Mouse (Mus musculus) G1E (cell line): Measurements from ENCODE around the gene Snap91. TPM values are rescaled to one million over a fixed set of nuclear protein-coding genes. Genes with fewer than 3 reads are reported as not detected.

Source experiments
- ATAC-seq: 2 replicates; pipeline ENCODE4 v1.8.0; 2016; ENCODE audit warnings: mild to moderate bottlenecking; ENCODE audit not compliant: insufficient number of reproducible peaks, poor library complexity, low FRiP score, severe bottlenecking; ENCODE audit errors: extremely low read depth
- DNase-seq: peaks from one replicate; pipeline ENCODE4 v3.0.0; 2012; ENCODE audit warnings: low spot score
- H3K27me3 ChIP-seq: 2 replicates; pipeline ENCODE4 v1.6.1; 2012; ENCODE audit warnings: mild to moderate bottlenecking, low read length, inconsistent platforms; ENCODE audit not compliant: insufficient read depth
- H3K36me3 ChIP-seq: replicated peaks from 2 replicates; pipeline ENCODE3; 2012; ENCODE audit warnings: mild to moderate bottlenecking, inconsistent platforms
- H3K4me1 ChIP-seq: 2 replicates; pipeline ENCODE4 v1.6.1; 2012; ENCODE audit warnings: low read depth, low read length, inconsistent platforms, mixed read lengths; ENCODE audit not compliant: insufficient read depth
- H3K4me3 ChIP-seq: 2 replicates; pipeline ENCODE4 v1.5.1; 2012; ENCODE audit warnings: low read depth, mild to moderate bottlenecking, inconsistent platforms, low read length, moderate library complexity, mixed read lengths
- H3K9me3 ChIP-seq: replicated peaks from 2 replicates; pipeline ENCODE4 v1.6.1; 2012; ENCODE audit warnings: inconsistent platforms
- CTCF ChIP-seq: IDR thresholded peaks from 2 replicates; pipeline ENCODE4 v1.5.1; 2012; ENCODE audit warnings: low read depth, low read length, inconsistent platforms, mixed read lengths
- GATA1 ChIP-seq: IDR thresholded peaks from 2 replicates; pipeline ENCODE4 v1.6.1; 2012; ENCODE audit warnings: borderline replicate concordance, low read length, inconsistent platforms, mixed read lengths
- GATA2 ChIP-seq: IDR thresholded peaks from 2 replicates; pipeline ENCODE4 v1.6.1; 2012; ENCODE audit warnings: low read depth, low read length, inconsistent platforms, borderline replicate concordance
- POLR2AphosphoS5 ChIP-seq: IDR thresholded peaks from 2 replicates; pipeline ENCODE4 v1.6.1; 2012; ENCODE audit warnings: low read depth, low read length, inconsistent platforms; ENCODE audit not compliant: insufficient replicate concordance
- TAL1 ChIP-seq: conservative IDR thresholded peaks from 2 replicates; pipeline ENCODE4 v1.6.1; 2012; ENCODE audit warnings: low read depth, low read length, inconsistent platforms, mixed read lengths
- polyA plus RNA-seq: library from polyadenylated mRNA; stranded (reverse); fragments of >175 nt; gene quantifications from 2 replicates; pipeline ENCODE4 v1.2.3, GENCODE M21; 2012
- total RNA-seq, 2 experiments: library from RNA; stranded (forward) in 1 of 2; stranded (reverse) in 1 of 2; fragments of 200-1000 nt in 1 of 2; fragments of >200 nt in 1 of 2; fragmentation: Nextera tagmentation in 1 of 2; gene quantifications; 2 replicates each; pipeline ENCODE4 v1.2.3; 2014 to 2017

Snap91 gene
- total and polyA plus RNA-seq, 3 experiments, result 0.05 TPM; not detected in 2

- no peak for DNase-seq
- TF ChIP-seq GATA2 (no peak), TAL1 (no peak), CTCF (no peak), POLR2AphosphoS5 (no peak), GATA1 (no peak)
- H3K27me3 ChIP-seq, result no peaks in the 10 kb centered on the region; the same call in 1 of the 2 replicates
- no peaks in the 10 kb centered on the region for H3K4me1 ChIP-seq
- H3K9me3 ChIP-seq, result peaks cover 18% of the 10 kb centered on the region
- ATAC-seq, result no peak
- no peak overlapping the region for H3K4me3 ChIP-seq
- H3K36me3 ChIP-seq, result no peaks in the 10 kb centered on the region
Observed at GRCm38 (mm10) chr9:86879216-86880112, 990 bp downstream of the Snap91 start.

GRCm38 (mm10) chr9:86878716-86879115 lies 1.7 kb downstream of the Snap91 start:
- H3K36me3 ChIP-seq, result no peaks in the 10 kb centered on the region
- no peaks in the 10 kb centered on the region; the same call in 1 of the 2 replicates for H3K27me3 ChIP-seq
- no peak overlapping the region for H3K4me3 ChIP-seq
- DNase-seq (no peak), ATAC-seq (no peak)
- no peaks in the 10 kb centered on the region for H3K4me1 ChIP-seq
- H3K9me3 ChIP-seq, result peaks cover 18% of the 10 kb centered on the region
- TF ChIP-seq GATA2 (no peak), CTCF (no peak), POLR2AphosphoS5 (no peak), TAL1 (no peak), GATA1 (no peak)

GRCm38 (mm10) chr9:86873681-86874080 lies 6.8 kb downstream of the Snap91 start:
- H3K9me3 ChIP-seq, result no peaks in the 10 kb centered on the region
- no peak overlapping the region for H3K4me3 ChIP-seq
- H3K27me3 ChIP-seq, result 0 out of 2 replicates have a peak, but pooled peaks cover 2% of the 10 kb centered on the region
- H3K4me1 ChIP-seq, result no peaks in the 10 kb centered on the region
- DNase-seq (no peak), ATAC-seq (no peak)
- no peaks in the 10 kb centered on the region for H3K36me3 ChIP-seq
- TF ChIP-seq GATA2, result no peak
- no peak for TF ChIP-seq POLR2AphosphoS5
- no peak for TF ChIP-seq TAL1
- TF ChIP-seq CTCF, result no peak
- no peak for TF ChIP-seq GATA1

GRCm38 (mm10) chr9:86869586-86870338 lies 10.7 kb downstream of the Snap91 start:
- H3K27me3 ChIP-seq, result 0 out of 2 replicates have a peak, but pooled peaks cover 2% of the 10 kb centered on the region
- no peaks in the 10 kb centered on the region for H3K4me1 ChIP-seq
- DNase-seq, result no peak
- TF ChIP-seq POLR2AphosphoS5, result no peak
- no peaks in the 10 kb centered on the region for H3K9me3 ChIP-seq
- H3K4me3 ChIP-seq, result no peak overlapping the region
- no peaks in the 10 kb centered on the region for H3K36me3 ChIP-seq
- ATAC-seq, result no peak

GRCm38 (mm10) chr9:86858101-86858500 lies 22.4 kb downstream of the Snap91 start:
- ATAC-seq, result no peak
- no peaks in the 10 kb centered on the region for H3K4me1 ChIP-seq
- H3K27me3 ChIP-seq, result no peaks in the 10 kb centered on the region
- no peak overlapping the region for H3K4me3 ChIP-seq
- H3K9me3 ChIP-seq, result no peaks in the 10 kb centered on the region
- H3K36me3 ChIP-seq, result no peaks in the 10 kb centered on the region
- TF ChIP-seq TAL1, result no peak
- TF ChIP-seq CTCF, result no peak
- no peak for TF ChIP-seq GATA1
- no peak for TF ChIP-seq POLR2AphosphoS5
- TF ChIP-seq GATA2, result no peak
- no peak for DNase-seq

- DNase-seq, result no peak
- H3K9me3 ChIP-seq, result no peaks in the 10 kb centered on the region
- H3K4me1 ChIP-seq, result no peaks in the 10 kb centered on the region
- ATAC-seq, result no peak
- no peaks in the 10 kb centered on the region for H3K27me3 ChIP-seq
- H3K4me3 ChIP-seq, result no peak overlapping the region
- TF ChIP-seq TAL1 (no peak), GATA2 (no peak), CTCF (no peak), GATA1 (no peak), POLR2AphosphoS5 (no peak)
- no peaks in the 10 kb centered on the region for H3K36me3 ChIP-seq
Observed at GRCm38 (mm10) chr9:86857626-86858025, 22.8 kb downstream of the Snap91 start.
